Mouse (Mus musculus) erythroblast, embryonic 14.5 days (primary cell): ENCODE data around the gene Rhoa.

Experiments used
- GATA1 ChIP-seq: IDR thresholded peaks from 2 replicates; pipeline ENCODE4 v1.6.1; 2012; ENCODE audit warnings: low read length, inconsistent platforms, mixed read lengths
- TAL1 ChIP-seq: IDR thresholded peaks from 3 replicates; pipeline ENCODE4 v1.6.1; 2012; ENCODE audit warnings: low read length, inconsistent platforms, mixed read lengths

- TF ChIP-seq GATA1 (no peak), TAL1 (no peak)
These were observed 30.6 kb upstream of the Rhoa start for GRCm38 (mm10) chr9:108275331-108275659.
